Comparison of ENCODE assay signal across 8 mouse cellular contexts in the genomic region with DNA sequence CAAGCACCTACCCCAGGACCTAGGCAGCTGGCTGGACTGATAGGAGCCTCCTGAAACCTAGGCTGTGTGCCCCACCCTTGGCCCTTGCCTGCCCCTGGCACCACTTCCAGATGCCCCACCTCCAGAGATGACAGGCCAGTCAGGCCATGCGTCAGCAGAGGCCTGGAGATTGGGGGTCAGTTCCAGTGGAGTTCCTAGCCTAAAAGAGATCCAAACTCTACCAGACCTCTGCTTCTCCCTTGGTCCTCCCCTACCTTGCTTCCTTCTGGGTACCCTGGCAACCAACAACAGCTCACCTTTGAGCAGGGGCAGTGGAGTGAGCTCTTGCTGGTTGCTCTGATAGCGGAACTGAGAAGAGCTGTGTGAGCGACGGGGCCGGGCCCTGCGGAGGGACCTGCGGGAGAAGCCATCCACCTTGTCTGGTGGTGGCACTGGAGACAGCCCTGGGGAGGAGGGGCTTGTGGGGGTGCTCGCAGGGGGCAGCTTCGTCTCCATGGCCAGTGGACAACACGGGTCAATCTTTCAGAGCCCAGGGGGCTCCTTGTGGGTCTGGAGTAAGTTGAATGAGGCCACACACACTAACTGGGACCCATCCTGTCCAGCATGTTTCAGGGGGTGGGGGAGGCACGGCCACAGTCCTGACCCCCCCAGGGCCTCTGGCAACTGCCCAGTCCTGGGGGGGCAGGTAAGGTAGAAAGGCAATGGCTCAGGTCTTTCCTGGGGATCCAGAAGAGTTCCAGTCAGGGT. TPM values are rescaled to one million over a fixed set of nuclear protein-coding genes. Genes with fewer than 3 reads are reported as not detected.
A peak's percentile ranks its signal among the peaks of the same experiment; 100 is the strongest.
DNase-seq lines count a peak whose midpoint lies in the region; TF ChIP-seq lines count a peak whose summit lies in the region.

No protein-coding gene starts in this region.

- TF ChIP-seq POLR2A in lung, adult 2 months (IDR thresholded peaks at IDR 0.05; ENCODE audit: borderline replicate concordance, extremely low read depth, low read depth, low read length): no peak

- no peak for TF ChIP-seq CTCF in lung, adult 2 months (IDR thresholded peaks at IDR 0.05; ENCODE audit: insufficient read depth, low read length)

- DNase-seq in kidney, adult 11 months: peak; percentile 31
- no peak for DNase-seq in kidney, postnatal 10 days
- DNase-seq in cerebellum, postnatal 25 days: peak; percentile 35 to 58
- DNase-seq in heart, postnatal 25 days (ENCODE audit: low spot score): peak; percentile 42
- DNase-seq in lung, adult 2 months: no peak
- peak; percentile 57 to 63 for DNase-seq in spleen, postnatal 14 days (ENCODE audit: low spot score in 2 of 2)
- no peak for DNase-seq in left cerebral cortex, postnatal 10 days (ENCODE audit: extremely low spot score in 1 of 2, low spot score in 2 of 2)
- no peak for DNase-seq in T-cell, adult 2 months (ENCODE audit: low spot score)

- H3K4me1 ChIP-seq in lung, adult 2 months (ENCODE audit: control insufficient read depth, insufficient read depth, low read length): peaks cover 7% of the 10 kb centered on the region

- intact Hi-C loops in heart, postnatal 25 days (cut with DNase I): loop anchor here (5.0 kb wide), 1 partner anchor 92 kb away; a partner anchor contains a TSS
- intact Hi-C loops in left cerebral cortex, postnatal 10 days (cut with DNase I): loop anchor here (2.0 kb wide), 1 partner anchor 94 kb away; a partner anchor contains a TSS

- peak overlapping the region; percentile 33 for H3K4me3 ChIP-seq in lung, adult 2 months (replicated peaks; ENCODE audit: extremely low read depth, low read depth, low read length)

- WGBS in lung, adult 2 months: 63% methylated on average over 11 of the region's 11 CpGs

RNA-seq across cellular contexts. Expression of a gene that starts 1.2 kb away (rescaled TPM):
- total RNA-seq in heart, postnatal 25 days (2021): 10 to 100 TPM; 33.6 to 38.0 TPM
- polyA plus RNA-seq in lung, adult 2 months (2012; rRNA removed): 58.7 and 88.5 TPM in 2 replicates
- total RNA-seq in left cerebral cortex, postnatal 10 days (2021): 100 to 1,000 TPM; 214 to 224 TPM

RNA-seq across cellular contexts. Expression of a gene that starts 7.0 kb away (rescaled TPM):
- 10 to 100 TPM; 22.0 to 22.2 TPM for total RNA-seq in heart, postnatal 25 days (2021)
- 37.0 and 37.7 TPM in 2 replicates for polyA plus RNA-seq in lung, adult 2 months (2012; rRNA removed)
- 10 to 100 TPM; 32.9 to 34.9 TPM for total RNA-seq in left cerebral cortex, postnatal 10 days (2021)

RNA-seq across cellular contexts. Expression of a gene that starts 8.3 kb away (rescaled TPM):
- total RNA-seq in heart, postnatal 25 days (2021): not detected
- polyA plus RNA-seq in lung, adult 2 months (2012; rRNA removed): 1.7 and 2.6 TPM in 2 replicates
- not detected for total RNA-seq in left cerebral cortex, postnatal 10 days (2021)

RNA-seq across cellular contexts. Expression of a gene that starts 42.0 kb away (rescaled TPM):
- total RNA-seq in heart, postnatal 25 days (2021): 100 to 1,000 TPM; 119 to 139 TPM
- 399 and 593 TPM in 2 replicates for polyA plus RNA-seq in lung, adult 2 months (2012; rRNA removed)
- 10 to 100 TPM; 45.0 to 49.0 TPM for total RNA-seq in left cerebral cortex, postnatal 10 days (2021)

RNA-seq across cellular contexts. Expression of a gene that starts 50.3 kb away (rescaled TPM):
- total RNA-seq in heart, postnatal 25 days (2021): not detected
- polyA plus RNA-seq in lung, adult 2 months (2012; rRNA removed): 0.37 and 0.75 TPM in 2 replicates
- total RNA-seq in left cerebral cortex, postnatal 10 days (2021): not detected

Comparison
In these comparisons a context has a peak if more than half of its experiments do, and no peak if none do; other contexts are left out.
1. DNase-seq: peak in kidney, adult 11 months (single experiment), cerebellum, postnatal 25 days (2 of 2), heart, postnatal 25 days (single experiment) and spleen, postnatal 14 days (2 of 2); none in kidney, postnatal 10 days (single experiment), lung, adult 2 months (single experiment), left cerebral cortex, postnatal 10 days (0 of 2) and T-cell, adult 2 months (single experiment).
2. RNA of a gene that starts 1.2 kb away (total RNA-seq): 214 to 224 TPM in left cerebral cortex, postnatal 10 days; 33.6 to 38.0 TPM in heart, postnatal 25 days; every median in the first group is over 4 times any median in the second.